Mouse (Mus musculus): ENCODE results near the gene Hoxa2. TPM values are rescaled to one million over a fixed set of nuclear protein-coding genes. Genes with fewer than 3 reads are reported as not detected.

The Hoxa2 gene
- polyA plus RNA-seq, 1 experiment from 2014 or later = 3.3 TPM

GRCm38 (mm10) chr6:52156551-52157200 is 8.0 kb downstream of the Hoxa2 start:
- TF ChIP-seq CTCF (IDR thresholded peaks at IDR 0.05; ENCODE audit: low read depth) = no peak
- Histone ChIP-seq H3K9me3 (ENCODE audit: control insufficient read depth) (no peaks in the 10 kb centered on the region), H3K4me3 (ENCODE audit: low read depth, low read length) (no peak overlapping the region), H3K4me2 (replicated peaks; ENCODE audit: low read depth) (no peak overlapping the region), H3K27ac (ENCODE audit: low read depth, low read length) (no peak overlapping the region), H3K9ac (ENCODE audit: low read depth, low read length) (no peak overlapping the region), H3K4me1 (replicated peaks; ENCODE audit: control insufficient read depth, insufficient read depth, low read length) (no peaks in the 10 kb centered on the region), H3K27me3 (replicated peaks; ENCODE audit: control insufficient read depth, insufficient read depth, low read length) (peaks cover 58% of the 10 kb centered on the region), H3K36me3 (ENCODE audit: control insufficient read depth, insufficient read depth) (no peaks in the 10 kb centered on the region)
- WGBS = 43% methylated on average over 20 of the region's 20 CpGs
- ATAC-seq = no peak

GRCm38 (mm10) chr6:52155471-52155870 is 9.2 kb downstream of the Hoxa2 start:
- TF ChIP-seq CTCF (IDR thresholded peaks at IDR 0.05; ENCODE audit: low read depth) = no peak
- H3K27me3 ChIP-seq (replicated peaks; ENCODE audit: control insufficient read depth, insufficient read depth, low read length) = peaks cover 64% of the 10 kb centered on the region
- 90% methylated on average over 3 of the region's 3 CpGs for WGBS
- no peak overlapping the region for H3K9ac ChIP-seq (ENCODE audit: low read depth, low read length)
- H3K4me1 ChIP-seq (replicated peaks; ENCODE audit: control insufficient read depth, insufficient read depth, low read length) = no peaks in the 10 kb centered on the region
- H3K4me3 ChIP-seq (ENCODE audit: low read depth, low read length) = no peak overlapping the region
- no peaks in the 10 kb centered on the region for H3K9me3 ChIP-seq (ENCODE audit: control insufficient read depth)
- H3K36me3 ChIP-seq (ENCODE audit: control insufficient read depth, insufficient read depth) = no peaks in the 10 kb centered on the region
- H3K4me2 ChIP-seq (replicated peaks; ENCODE audit: low read depth) = no peak overlapping the region
- H3K27ac ChIP-seq (ENCODE audit: low read depth, low read length) = no peak overlapping the region
- no peak for ATAC-seq

- H3K4me2 ChIP-seq (replicated peaks; ENCODE audit: low read depth) = no peak overlapping the region
- TF ChIP-seq CTCF (IDR thresholded peaks at IDR 0.05; ENCODE audit: low read depth) = no peak
- WGBS = 89% methylated on average over 5 of the region's 5 CpGs
These were observed 10.6 kb downstream of the Hoxa2 start for GRCm38 (mm10) chr6:52154044-52154443.

GRCm38 (mm10) chr6:52153270-52153669 is 11.4 kb downstream of the Hoxa2 start:
- Histone ChIP-seq H3K36me3 (ENCODE audit: control insufficient read depth, insufficient read depth) (no peaks in the 10 kb centered on the region), H3K4me2 (replicated peaks; ENCODE audit: low read depth) (no peak overlapping the region), H3K27ac (ENCODE audit: low read depth, low read length) (no peak overlapping the region), H3K4me1 (replicated peaks; ENCODE audit: control insufficient read depth, insufficient read depth, low read length) (no peaks in the 10 kb centered on the region), H3K9ac (ENCODE audit: low read depth, low read length) (no peak overlapping the region), H3K27me3 (replicated peaks; ENCODE audit: control insufficient read depth, insufficient read depth, low read length) (peaks cover 64% of the 10 kb centered on the region), H3K9me3 (ENCODE audit: control insufficient read depth) (no peaks in the 10 kb centered on the region), H3K4me3 (ENCODE audit: low read depth, low read length) (no peak overlapping the region)
- TF ChIP-seq CTCF (IDR thresholded peaks at IDR 0.05; ENCODE audit: low read depth) = no peak
- WGBS = 35% methylated on average over 6 of the region's 6 CpGs
- ATAC-seq = no peak

More at GRCm38 (mm10) chr6:52154044-52154443, 10.6 kb downstream of the Hoxa2 start:
- Histone ChIP-seq H3K9ac (ENCODE audit: low read depth, low read length) (no peak overlapping the region), H3K36me3 (ENCODE audit: control insufficient read depth, insufficient read depth) (no peaks in the 10 kb centered on the region), H3K4me1 (replicated peaks; ENCODE audit: control insufficient read depth, insufficient read depth, low read length) (no peaks in the 10 kb centered on the region), H3K9me3 (ENCODE audit: control insufficient read depth) (no peaks in the 10 kb centered on the region), H3K4me3 (ENCODE audit: low read depth, low read length) (no peak overlapping the region), H3K27me3 (replicated peaks; ENCODE audit: control insufficient read depth, insufficient read depth, low read length) (peaks cover 70% of the 10 kb centered on the region), H3K27ac (ENCODE audit: low read depth, low read length) (no peak overlapping the region)
- no peak for ATAC-seq

GRCm38 (mm10) chr6:52152226-52153193 is 12.1 kb downstream of the Hoxa2 start:
- no peaks in the 10 kb centered on the region for H3K36me3 ChIP-seq (ENCODE audit: control insufficient read depth, insufficient read depth)
- ATAC-seq = no peak
- no peaks in the 10 kb centered on the region for H3K4me1 ChIP-seq (replicated peaks; ENCODE audit: control insufficient read depth, insufficient read depth, low read length)
- no peak overlapping the region for H3K9ac ChIP-seq (ENCODE audit: low read depth, low read length)
- TF ChIP-seq CTCF (IDR thresholded peaks at IDR 0.05; ENCODE audit: low read depth) = no peak
- H3K9me3 ChIP-seq (ENCODE audit: control insufficient read depth) = no peaks in the 10 kb centered on the region
- WGBS = 55% methylated on average over 16 of the region's 16 CpGs
- H3K4me2 ChIP-seq (replicated peaks; ENCODE audit: low read depth) = no peak overlapping the region
- H3K27ac ChIP-seq (ENCODE audit: low read depth, low read length) = no peak overlapping the region
- H3K27me3 ChIP-seq (replicated peaks; ENCODE audit: control insufficient read depth, insufficient read depth, low read length) = peaks cover 57% of the 10 kb centered on the region
- no peak overlapping the region for H3K4me3 ChIP-seq (ENCODE audit: low read depth, low read length)

GRCm38 (mm10) chr6:52151571-52151970 is 13.1 kb downstream of the Hoxa2 start:
- H3K27ac ChIP-seq (ENCODE audit: low read depth, low read length) = no peak overlapping the region
- H3K9ac ChIP-seq (ENCODE audit: low read depth, low read length) = no peak overlapping the region
- no peak overlapping the region for H3K4me2 ChIP-seq (replicated peaks; ENCODE audit: low read depth)
- TF ChIP-seq CTCF (IDR thresholded peaks at IDR 0.05; ENCODE audit: low read depth) = no peak
- H3K27me3 ChIP-seq (replicated peaks; ENCODE audit: control insufficient read depth, insufficient read depth, low read length) = peaks cover 47% of the 10 kb centered on the region
- no peaks in the 10 kb centered on the region for H3K4me1 ChIP-seq (replicated peaks; ENCODE audit: control insufficient read depth, insufficient read depth, low read length)
- WGBS = 65% methylated on average over 4 of the region's 4 CpGs
- ATAC-seq = no peak
- H3K4me3 ChIP-seq (ENCODE audit: low read depth, low read length) = no peak overlapping the region
- H3K9me3 ChIP-seq (ENCODE audit: control insufficient read depth) = no peaks in the 10 kb centered on the region
- H3K36me3 ChIP-seq (ENCODE audit: control insufficient read depth, insufficient read depth) = no peaks in the 10 kb centered on the region

All from intestine, postnatal 0 days (tissue).